Mouse (Mus musculus) adrenal gland (tissue): Measurements from ENCODE around the gene AC129217.1.
"Not testable (repeated sequence)": the region's sequence is repeated elsewhere in the genome, so short reads cannot be mapped to it uniquely, and the experiment has no call there.

Source experiments
- intact Hi-C: fragments of 180-260 bp; cut with DNase I; formaldehyde crosslinking; loops from one replicate; pipeline ENCODE4 v1.15.1; 2025

Gene AC129217.1

DNA sequence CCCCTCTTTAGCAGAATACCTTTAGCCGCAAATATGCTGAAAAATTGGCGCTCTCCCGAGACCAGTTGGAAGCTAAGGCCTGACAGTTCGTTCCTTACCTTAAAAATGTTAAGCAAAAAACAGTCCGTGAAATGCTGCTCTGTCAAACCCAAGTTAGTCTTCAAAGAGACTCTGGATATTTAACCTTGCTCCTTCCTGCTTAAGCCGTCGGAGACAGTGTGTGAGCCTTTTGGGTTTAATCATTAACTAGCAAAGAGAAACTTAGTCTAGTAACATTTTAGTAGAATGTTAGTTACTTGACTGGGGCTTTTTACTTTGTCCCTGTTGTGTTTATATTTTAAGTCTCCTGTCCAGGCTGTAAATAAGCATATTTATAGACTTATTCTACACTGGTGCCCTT is 8.4 kb upstream of the AC129217.1 start:
- intact Hi-C loops, result no loop called here

DNA sequence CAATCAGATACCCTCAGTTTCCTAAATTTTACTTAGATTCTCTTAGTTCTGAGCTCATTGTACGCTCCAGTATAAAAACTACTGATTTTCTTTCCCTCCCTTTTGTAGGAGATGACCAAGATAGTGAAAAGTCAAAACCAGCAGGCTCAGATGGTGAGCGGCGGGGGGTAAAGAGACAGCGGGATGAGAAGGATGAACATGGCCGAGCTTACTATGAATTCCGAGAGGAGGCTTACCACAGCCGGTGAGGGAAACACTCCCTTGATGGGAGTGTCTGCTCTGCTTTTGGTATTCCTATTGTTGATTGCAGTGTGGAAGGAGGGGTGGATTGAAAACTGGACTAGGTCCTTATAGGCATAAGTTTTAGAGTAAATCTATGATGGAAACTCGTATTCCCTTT is 6.9 kb upstream of the AC129217.1 start:
- intact Hi-C loops, result no loop called here

DNA sequence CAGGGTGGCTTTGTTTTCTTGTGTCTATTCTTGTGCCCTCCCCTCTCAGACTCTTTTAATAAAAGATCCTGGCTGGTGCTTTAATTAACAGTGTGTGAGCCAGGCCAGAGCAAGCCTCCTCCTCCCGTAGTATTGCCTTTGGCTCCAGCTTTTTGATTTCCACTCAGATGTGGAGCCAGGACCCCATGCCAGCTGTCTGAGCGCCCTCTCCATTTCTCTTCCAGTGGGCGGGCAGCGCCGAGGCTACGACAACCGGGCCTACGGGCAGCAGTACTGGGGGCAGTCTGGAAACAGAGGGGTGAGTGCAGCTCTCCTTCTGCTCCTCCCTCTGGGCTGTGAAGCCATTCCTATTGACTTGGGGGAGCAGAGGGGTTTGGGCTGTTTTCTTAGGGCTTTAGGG is 1.1 kb downstream of the AC129217.1 start:
- intact Hi-C loops, result loop anchor here (5.0 kb wide), 1 partner anchor 122 kb away; the partner anchor contains the start of gene Tut1

DNA sequence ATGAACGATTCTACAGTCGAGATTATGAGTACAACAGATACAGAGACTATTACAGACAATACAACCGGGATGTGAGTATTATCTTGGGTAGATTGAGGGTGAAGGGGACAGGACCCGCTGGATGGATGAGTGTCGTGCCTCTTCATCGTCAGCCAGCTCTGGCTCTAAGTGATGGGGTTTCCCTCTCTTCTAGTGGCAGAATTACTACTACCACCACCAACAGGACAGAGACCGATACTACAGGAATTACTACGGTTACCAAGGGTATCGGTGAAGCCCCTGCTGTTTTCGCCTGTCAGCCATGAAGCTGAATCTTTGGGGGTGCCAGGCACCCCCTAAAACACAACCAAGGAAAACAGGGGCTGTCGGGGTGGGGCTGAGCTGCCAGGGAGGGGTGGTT is 1.7 kb downstream of the AC129217.1 start:
- intact Hi-C loops, result loop anchor here (5.0 kb wide), 1 partner anchor 121 kb away; the partner anchor contains the start of gene Tut1

DNA sequence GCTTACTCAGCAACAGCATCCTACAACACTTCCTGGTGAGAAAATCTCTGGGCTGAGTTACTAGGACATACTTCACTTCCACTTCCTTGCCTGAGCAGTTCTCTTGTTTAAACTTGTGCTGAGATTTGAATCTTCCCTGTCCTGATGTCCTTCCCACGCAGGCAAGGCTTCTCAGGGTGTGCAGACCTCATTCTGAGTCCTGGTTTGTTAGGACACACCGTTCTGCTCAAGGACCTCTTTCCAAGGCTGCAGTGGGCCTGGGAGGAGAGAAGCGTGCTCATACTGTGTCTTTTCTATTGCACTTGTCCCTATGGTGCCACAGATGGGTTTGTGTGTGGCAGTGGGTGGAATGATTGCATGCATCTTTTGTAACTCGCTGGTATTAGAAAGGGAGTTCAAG is 3.4 kb downstream of the AC129217.1 start:
- intact Hi-C loops, result loop anchor here (5.0 kb wide), 1 partner anchor 119 kb away; the partner anchor contains the start of gene Tut1

DNA sequence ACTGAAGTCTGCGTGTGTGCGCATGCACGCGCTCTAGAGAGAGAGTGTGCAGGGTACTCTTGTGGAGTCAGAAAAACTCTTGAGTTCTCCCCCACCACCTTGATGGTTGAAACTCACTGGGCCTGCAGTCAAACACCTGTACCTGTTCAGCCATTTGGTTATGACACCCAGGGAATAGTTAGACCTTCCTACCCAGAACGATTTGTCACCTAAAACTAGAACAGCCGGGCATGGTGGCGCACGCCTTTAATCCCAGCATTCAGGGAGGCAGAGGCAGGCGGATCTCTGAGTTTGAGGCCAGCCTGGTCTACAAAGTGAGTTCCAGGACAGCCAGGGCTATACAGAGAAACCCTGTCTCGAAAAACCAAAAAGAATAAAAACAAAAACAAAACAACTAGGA is 6.8 kb downstream of the AC129217.1 start:
- intact Hi-C loops, result not testable (repeated sequence)

DNA sequence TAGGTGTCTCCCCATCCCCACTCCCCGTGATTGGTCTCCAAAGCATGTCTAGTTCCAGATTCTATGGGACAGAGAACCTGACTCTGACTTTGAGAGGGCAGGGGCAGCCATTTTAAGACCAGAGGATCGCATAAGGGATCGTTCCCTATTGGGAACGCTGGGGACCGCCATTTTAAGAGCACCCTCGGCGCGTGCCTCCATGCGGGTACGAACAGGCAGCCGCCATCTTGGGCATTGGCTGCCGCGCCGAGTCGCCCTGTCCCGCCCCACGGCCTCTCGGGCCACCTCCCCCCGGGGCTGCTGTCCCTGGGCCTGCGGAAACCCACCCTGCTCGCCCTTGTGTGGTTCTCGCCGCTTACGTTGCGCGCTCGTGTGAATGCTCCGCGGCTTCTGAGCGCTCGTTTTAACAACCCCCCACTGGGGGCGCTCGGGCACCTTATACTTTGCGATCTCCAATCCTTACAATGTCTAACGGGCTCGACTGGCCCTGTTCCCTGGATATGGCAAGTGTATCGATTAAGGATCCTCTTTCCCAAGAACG is 7.7 kb downstream of the AC129217.1 start, which contains the start of gene Bscl2:
Gene Bscl2, plus strand, starts transcription at position 217 of the 541 bp plus-strand sequence.
- intact Hi-C loops, result no loop called here

DNA sequence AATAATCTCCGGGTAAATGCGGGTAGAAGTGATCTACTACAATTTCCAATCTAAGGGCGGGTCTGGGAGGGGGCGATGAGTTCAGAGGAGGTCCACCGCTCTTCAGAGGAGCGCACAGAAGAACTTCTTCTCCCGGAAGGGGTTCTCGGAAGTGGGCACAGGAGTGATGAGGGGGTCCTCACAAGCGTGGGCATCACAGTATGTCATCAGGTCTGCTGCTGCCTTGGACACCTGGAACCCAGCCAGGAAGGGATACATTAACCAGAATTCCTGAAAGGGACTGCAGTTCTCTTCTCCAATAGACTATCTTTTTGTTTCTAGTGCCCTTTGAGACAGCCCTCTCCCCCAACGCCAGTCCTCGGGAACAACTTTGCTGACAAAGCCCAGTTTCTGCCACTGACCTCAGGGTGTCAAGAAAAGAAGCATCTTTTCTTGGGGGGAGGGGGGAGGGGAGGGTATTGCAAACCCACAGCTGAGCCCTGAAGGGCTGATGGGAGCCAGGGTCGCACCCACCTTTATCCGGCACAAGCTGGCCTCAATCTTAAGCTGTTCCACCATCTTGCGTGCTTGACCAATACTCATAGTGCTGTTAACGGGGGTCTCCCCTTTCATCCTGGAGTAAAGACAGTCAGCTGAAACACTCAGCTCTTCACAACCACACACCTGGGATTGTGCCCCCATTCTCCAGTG is 8.6 kb downstream of the AC129217.1 start:
- intact Hi-C loops, result no loop called here

DNA sequence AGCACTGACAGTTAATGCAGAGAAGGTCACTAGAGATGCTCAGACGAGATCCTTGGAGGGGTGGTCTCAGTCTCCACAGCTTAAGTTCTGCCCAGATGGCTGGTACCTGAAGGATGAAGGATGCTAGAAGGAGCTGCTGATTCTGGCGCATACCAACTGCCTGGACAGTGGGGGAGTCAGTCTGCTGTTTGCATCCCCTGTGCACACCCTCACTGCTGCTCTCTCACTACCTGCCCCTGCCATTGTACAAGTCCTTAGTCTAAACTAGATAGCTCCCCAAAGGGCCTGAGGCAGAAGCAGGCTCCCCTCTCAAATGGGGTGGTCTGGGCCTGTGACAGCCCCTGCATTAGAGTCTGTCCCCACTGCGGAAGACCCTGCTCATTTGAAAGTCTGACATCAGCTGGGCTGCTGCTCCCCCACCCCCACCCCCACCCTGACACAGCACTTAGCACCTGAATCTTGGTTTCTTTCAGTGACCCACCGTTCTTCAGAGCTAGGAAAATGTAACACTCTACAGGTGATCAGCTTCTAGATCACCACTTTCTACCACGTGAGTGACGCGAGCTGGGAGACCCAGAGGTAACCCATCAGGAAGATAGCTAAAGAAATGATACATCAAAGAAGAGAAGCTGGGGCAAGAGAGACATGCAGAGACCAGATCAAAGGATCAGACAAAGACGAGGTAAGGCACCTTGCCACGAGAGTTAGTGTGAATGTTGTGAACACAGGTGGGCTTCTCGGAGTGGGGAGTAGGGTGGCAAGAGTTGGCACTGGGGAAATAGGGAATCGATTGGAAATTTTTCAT is 9.7 kb downstream of the AC129217.1 start, which contains the start of gene Gng3:
Gene Gng3, minus strand, starts transcription at position 92 of the 805 bp plus-strand sequence.
- intact Hi-C loops, result no loop called here

DNA sequence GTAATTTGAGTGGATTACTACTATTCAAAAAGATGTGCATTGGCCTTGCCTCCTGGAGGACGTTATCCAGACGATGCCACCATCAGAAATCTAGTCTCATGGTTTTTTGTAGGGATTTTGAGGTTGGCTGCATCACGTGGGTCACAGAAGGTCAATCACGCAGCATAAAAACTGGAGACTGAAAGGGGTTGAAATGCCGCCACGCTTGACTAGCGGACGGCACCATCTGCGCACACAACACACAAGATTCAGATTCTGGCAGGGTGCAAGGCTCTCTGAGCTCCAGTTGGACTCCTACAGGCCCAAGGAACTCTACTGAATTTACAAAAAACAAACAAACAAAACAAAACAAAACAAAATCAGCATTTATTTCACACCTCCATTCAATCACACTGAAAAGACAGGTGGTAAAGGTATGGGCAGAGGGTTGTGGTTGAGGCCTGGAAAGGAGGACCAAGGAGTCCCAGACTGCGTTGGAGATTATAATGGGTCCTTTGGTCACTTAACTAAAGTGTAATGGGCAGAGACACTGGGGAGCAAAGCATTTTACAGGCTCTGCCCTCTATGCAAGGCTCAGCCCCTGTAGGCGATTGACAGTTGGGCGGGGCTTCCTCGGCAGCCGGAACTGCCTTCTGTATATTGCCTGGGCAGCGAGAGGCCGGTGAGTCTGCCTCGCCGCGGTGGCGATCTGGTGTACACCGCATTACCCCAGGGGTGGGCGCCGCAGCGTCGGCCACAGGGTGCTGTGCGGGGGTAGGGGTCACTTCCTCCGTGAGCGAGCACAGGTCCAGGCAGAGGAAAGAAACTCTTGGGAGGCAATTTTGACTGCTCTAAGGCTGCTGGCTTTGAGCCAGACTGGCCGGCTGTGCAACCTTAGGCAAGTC is 10.6 kb downstream of the AC129217.1 start:
- intact Hi-C loops, result no loop called here

DNA sequence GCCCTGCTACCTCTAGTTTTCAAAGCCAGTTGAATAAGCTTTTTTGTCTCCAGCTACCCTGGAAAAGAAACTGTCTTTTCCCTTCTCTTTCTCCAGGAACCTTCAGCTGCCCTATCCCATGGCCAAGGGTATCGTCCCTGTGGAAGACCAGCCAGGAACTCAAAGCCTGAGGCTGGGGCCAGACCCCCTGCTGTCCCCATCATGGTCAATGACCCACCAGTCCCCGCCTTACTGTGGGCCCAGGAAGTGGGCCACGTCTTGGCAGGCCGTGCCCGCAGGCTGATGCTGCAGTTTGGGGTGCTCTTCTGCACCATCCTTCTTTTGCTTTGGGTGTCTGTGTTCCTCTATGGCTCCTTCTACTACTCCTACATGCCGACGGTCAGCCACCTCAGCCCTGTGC is 11.4 kb downstream of the AC129217.1 start:
- intact Hi-C loops, result no loop called here

DNA sequence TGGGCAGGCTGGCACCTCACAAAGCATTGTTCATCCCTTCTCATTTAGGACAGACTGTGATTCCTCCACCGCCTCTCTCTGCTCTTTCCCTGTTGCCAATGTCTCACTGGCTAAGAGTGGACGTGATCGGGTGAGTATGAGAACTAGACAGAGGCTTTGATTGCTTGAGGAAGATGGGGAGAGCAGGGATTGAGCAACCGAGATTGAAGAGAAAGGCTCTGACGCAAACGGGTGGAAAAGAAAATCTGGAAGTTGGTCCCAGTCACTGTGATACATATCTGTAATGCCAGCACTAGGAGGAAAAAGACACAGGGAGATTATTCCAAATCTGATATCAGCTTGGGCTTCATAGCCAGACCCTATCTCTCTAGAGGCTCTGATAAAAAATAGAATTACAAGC is 13.4 kb downstream of the AC129217.1 start:
- intact Hi-C loops, result no loop called here

DNA sequence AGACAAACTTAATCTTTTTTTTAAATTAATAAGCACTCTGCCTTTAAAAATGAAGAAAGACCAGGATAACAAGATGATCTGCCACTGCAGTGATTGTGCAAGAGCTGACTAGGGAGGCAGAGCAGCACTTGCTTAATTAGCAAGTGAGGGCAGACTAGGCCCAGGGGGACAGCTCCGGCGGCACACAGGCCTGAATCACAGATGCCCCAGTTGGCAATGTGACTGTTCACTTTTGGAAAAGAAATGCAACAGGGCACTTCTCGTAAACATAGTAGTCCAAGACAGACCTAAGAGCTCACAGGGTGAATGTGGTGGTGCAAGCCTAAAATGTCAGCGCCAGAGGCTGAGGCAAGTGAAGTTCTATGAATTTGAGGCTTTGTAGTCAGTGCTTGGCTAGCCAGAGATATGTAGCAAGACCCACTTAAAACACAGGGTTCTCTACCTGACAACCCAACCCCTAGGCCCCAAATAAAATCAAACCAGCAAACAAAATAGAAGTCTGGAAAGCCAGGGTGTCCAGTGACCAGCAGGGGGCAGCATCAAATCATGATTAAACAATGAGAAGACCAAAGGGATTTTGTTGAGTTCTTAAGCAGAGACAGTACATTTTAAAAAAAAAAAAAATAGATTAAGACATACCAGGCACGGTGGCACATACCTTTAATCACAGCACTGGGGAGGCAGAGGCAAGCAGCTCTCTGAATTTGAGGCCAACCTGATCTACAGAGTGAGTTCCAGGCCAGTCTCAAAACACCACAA is 15.0 kb downstream of the AC129217.1 start:
- intact Hi-C loops, result no loop called here

DNA sequence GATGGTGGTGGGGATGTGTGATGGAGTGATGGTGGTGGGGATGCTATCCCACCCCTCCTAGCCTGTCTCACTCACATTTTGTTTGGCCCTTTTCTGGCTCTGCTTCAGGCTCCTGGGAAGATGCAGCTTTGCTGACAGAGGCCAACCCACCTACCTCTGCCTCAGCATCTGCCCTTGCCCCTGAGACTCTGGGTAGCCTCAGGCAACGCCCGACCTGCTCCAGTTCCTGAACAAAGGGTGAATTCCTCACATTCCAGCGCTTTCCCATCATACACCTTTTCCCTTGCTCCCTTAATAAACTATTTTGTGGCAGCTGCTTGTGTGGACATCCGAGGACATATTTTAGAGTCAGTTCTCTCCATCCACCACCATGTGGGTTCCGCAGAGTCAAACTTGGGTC is 18.8 kb downstream of the AC129217.1 start:
- intact Hi-C loops, result no loop called here

DNA sequence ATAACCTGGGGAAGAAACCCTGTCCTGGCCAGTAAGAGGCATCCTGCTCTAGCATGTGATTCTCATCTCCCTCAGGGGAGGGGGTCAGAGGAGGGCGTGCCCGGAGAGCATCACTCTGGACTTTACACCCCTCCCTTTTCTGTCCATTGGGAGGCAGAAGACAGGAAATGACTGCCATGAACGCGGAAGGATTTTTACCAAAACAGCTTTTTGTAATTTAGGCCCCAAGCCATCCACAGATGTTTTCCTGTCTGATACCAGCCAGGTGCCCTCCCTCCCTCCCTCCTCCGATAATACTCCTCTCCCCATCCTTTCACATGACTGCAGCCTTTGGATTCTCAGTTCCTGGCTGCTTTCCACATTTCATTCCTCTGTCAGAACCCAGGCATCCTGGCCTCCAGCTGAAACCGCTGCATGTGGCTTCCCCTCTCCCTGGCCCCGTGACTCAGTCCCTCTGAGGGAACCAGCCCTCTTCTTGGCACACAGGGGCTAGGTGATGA is 20.9 kb downstream of the AC129217.1 start, which contains the start of gene Lrrn4cl:
Gene Lrrn4cl, plus strand, starts transcription at position 367 of the 500 bp plus-strand sequence.
- intact Hi-C loops, result no loop called here

DNA sequence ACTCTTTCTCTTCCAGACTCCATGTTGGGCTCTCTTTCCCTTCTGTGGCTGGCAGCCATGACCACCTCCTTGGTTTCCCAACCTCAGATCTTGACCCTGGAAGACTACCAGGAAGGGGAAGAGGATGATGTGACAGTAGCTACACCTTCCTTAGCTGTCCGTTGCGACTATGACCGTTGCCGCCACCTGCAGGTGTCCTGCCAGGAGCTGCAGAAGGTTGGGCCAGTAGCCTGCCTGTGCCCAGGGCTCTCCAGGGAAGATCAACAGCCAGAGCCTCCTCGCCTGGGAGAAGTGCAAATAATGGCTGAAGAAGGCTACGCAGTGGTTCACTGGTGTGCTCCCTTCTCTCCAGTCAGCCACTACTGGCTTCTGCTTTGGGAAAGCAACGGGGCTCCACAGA is 22.1 kb downstream of the AC129217.1 start:
- intact Hi-C loops, result no loop called here

DNA sequence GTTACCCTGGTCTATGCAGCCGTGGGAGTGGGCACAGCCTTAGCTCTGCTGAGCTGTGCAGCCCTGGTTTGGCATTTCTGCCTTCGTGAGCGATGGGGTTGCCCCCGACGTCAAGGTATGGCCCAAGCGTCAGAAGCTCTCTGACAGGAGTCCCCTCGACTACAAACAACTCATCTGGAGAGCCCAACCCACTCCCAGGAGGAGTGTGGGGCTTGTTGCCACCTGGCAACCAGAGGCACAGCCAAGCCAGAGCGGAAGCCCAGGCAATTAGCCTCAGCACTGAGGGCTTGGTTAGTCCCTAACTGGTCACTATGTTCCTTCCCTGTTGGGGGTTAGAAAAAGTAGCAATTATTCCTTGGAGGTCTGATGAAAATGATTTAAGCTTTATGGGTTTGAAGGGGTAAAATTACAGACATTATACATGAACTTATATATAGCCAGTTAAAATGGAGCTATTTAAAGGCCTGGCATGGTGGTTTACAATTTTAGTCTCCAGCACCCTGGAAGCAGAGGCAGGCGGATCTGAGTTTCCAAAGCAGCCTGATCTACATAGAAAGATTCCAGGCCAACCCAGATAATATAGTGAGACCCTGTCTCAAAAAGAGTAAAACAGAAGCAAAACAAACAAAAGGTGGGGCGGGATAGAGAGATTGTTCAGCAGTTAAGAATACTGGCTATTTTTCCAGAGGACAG is 22.8 kb downstream of the AC129217.1 start:
- intact Hi-C loops, result no loop called here

DNA sequence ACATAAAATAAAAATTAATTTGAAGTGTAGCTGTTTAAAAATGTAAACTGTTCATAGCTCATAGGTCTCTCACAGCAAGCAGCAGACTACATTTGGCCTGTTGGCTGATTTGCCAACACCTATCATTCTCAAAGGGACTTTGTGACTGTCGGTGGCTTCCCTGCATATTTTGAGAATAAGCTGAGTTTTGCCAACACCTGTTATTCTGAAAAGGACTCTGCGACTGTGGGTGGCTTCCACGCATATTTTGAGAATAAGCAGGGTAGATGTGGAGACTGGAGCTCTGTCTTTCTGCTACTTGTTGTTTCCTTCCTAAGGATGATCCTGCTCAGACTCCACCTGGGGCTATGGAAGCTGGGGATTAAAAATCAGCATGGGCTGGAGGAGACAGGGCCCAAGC is 23.5 kb downstream of the AC129217.1 start:
- intact Hi-C loops, result no loop called here

DNA sequence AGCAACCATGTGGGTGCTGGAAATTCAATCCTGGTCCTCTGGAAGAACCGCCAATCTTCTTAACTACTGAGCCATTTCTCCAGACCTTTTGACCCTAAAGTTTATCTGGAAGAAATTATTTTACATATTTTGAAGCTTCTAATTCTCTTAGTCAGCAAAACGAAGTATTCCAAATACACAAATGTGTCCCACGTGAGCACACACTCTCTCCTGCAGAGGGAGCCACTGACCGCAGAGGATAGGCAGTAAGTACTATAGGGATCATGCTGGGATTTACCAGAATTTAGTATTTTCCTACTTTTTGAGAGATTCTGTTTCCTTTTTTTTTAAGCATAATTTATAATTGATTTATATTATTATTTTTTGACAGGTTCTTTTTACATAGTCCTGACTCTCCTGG is 28.1 kb downstream of the AC129217.1 start:
- intact Hi-C loops, result loop anchor here (5.0 kb wide), 2 partner anchors 225 to 250 kb away; no protein-coding TSS in a partner anchor
